Mouse (Mus musculus) megakaryocyte, embryonic 14.5 days (primary cell): ENCODE results near the gene Gm9945.

Experiments used
- FLI1 ChIP-seq: IDR thresholded peaks from 2 replicates; pipeline ENCODE4 v1.6.1; 2012; ENCODE audit warnings: low read length, inconsistent platforms, mixed read lengths
- GATA1 ChIP-seq: IDR thresholded peaks from 3 replicates; pipeline ENCODE4 v1.6.1; 2012; ENCODE audit warnings: mixed read lengths, low read length, inconsistent platforms, borderline replicate concordance

- TF ChIP-seq GATA1 (no peak), FLI1 (no peak)
Measured at GRCm38 (mm10) chr11:53493243-53493955, 13.4 kb downstream of the Gm9945 start.
